16 mouse cellular contexts compared by ENCODE assay signal in genomic region chr9:70817396-70817795, GRCm38 (mm10).
DNase-seq lines count a peak whose midpoint lies in the region; ATAC-seq and TF ChIP-seq lines count a peak whose summit lies in the region.
"Had no signal": no experiment of that assay in that cellular context is flagged by ENCODE, and none has a peak within 500 bp of the region (broad histone marks: within the 10 kb centered on the region; RNA-seq: fewer than 3 reads in every experiment).

No protein-coding gene starts in this region.

- peaks cover 19% of the 10 kb centered on the region for H3K27me3 ChIP-seq in E14TG2a.4 (ENCODE audit: insufficient read depth, low read length)
- no peaks in the 10 kb centered on the region for H3K27me3 ChIP-seq in neural tube, embryonic 13.5 days
- H3K27me3 ChIP-seq: stomach, embryonic 15.5 days had no signal

- no peaks in the 10 kb centered on the region for H3K9me3 ChIP-seq in E14TG2a.4 (ENCODE audit: low read length)
- no peaks in the 10 kb centered on the region for H3K9me3 ChIP-seq in neural tube, embryonic 13.5 days
- H3K9me3 ChIP-seq: G1E; stomach, embryonic 15.5 days had no signal

- H3K9ac ChIP-seq in neural tube, embryonic 13.5 days, result 0 out of 2 replicates have a peak overlapping the region, but pooled peaks have one; percentile 31
- H3K9ac ChIP-seq: stomach, embryonic 15.5 days had no signal

- TF ChIP-seq CTCF in left cerebral cortex, adult 2 months (IDR thresholded peaks at IDR 0.05), result no peak
- TF ChIP-seq CTCF in E14TG2a.4 (conservative IDR thresholded peaks at IDR 0.05; ENCODE audit: low read length), result no peak

- no peaks in the 10 kb centered on the region for H3K36me3 ChIP-seq in E14TG2a.4 (ENCODE audit: insufficient read depth, low read length)
- no peaks in the 10 kb centered on the region for H3K36me3 ChIP-seq in neural tube, embryonic 13.5 days
- H3K36me3 ChIP-seq: G1E; stomach, embryonic 15.5 days had no signal

- no peak overlapping the region for H3K4me3 ChIP-seq in left cerebral cortex, adult 2 months
- peak overlapping the region; percentile 2; the same call in 1 of the 2 replicates for H3K4me3 ChIP-seq in E14TG2a.4 (replicated peaks; ENCODE audit: low read length)
- H3K4me3 ChIP-seq in neural tube, embryonic 13.5 days, result no peak overlapping the region
- H3K4me3 ChIP-seq: erythroblast, embryonic 14.5 days; stomach, embryonic 15.5 days had no signal

- peak overlapping the region; percentile 61 for H3K27ac ChIP-seq in left cerebral cortex, adult 2 months
- peak overlapping the region; percentile 79 for H3K27ac ChIP-seq in neural tube, embryonic 13.5 days (replicated peaks)
- H3K27ac ChIP-seq: stomach, embryonic 15.5 days had no signal

- peaks cover 73% of the 10 kb centered on the region for H3K4me1 ChIP-seq in E14TG2a.4 (replicated peaks; ENCODE audit: low read depth, low read length)
- H3K4me1 ChIP-seq in neural tube, embryonic 13.5 days (replicated peaks), result peaks cover 20% of the 10 kb centered on the region

- DNase-seq in left cerebral cortex, adult 2 months (ENCODE audit: extremely low spot score in 1 of 2, low spot score in 2 of 2), result no peak
- no peak for DNase-seq in left cerebral cortex, postnatal 36 days (ENCODE audit: low spot score in 2 of 2)
- peak; percentile 93 for DNase-seq in R1 (ENCODE audit: low read depth, low spot score)
- no peak for DNase-seq in cerebellum, postnatal 10 days
- DNase-seq in B cell, adult 2 months, result no peak
- DNase-seq: cerebellum, adult 18-20 months; heart, adult 11 months; heart, postnatal 36 days; kidney, adult 8-10 months had no signal

- no peak overlapping the region for H3K4me2 ChIP-seq in neural tube, embryonic 13.5 days
- H3K4me2 ChIP-seq: liver, embryonic 11.5 days; stomach, embryonic 15.5 days had no signal

- 33% methylated on average over 1 of the region's 1 CpGs for WGBS in neural tube, embryonic 13.5 days

- intact Hi-C loops in left cerebral cortex, adult 2 months (cut with DNase I), result no loop called here
- intact Hi-C loops in left cerebral cortex, postnatal 36 days (cut with DNase I), result no loop called here

- peak; percentile 44; the same call in 1 of the 2 replicates for ATAC-seq in neural tube, embryonic 13.5 days (ENCODE audit: low read depth)
- ATAC-seq: activated CD4-positive, CD25-positive, alpha-beta regulatory T cell, adult 4 months had no signal
